Mouse (Mus musculus) thymus, postnatal 36 days (tissue): ENCODE data around the gene Mtss1l.
"Not testable (repeated sequence)": the region's sequence is repeated elsewhere in the genome, so short reads cannot be mapped to it uniquely, and the experiment has no call there.

Experiments used
- DNase-seq, 2 experiments: peaks; one replicate each; pipeline ENCODE4 v3.0.0; 2022; ENCODE audit warnings: mixed read lengths in 2 of 2

Gene Mtss1l

DNA sequence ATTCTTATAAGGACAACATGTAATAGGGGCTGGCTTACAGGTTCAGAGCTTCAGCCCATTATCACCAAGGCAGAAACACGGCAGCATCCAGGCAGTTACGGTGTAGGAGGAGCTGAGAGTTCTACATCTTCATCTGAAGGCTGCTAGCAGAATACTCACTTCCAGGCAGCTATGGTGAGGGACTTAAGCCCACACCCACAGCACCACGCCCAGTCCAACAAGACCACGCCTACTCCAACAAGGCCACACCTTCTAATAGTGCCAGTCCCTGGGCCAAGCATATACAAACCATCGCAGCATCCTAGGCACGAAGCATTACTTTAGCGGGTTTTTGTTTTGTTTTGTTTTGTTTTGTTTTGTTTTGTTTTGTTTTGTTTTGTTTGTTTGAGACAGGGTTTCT is 65.2 kb downstream of the Mtss1l start:
- DNase-seq, result not testable (repeated sequence)

DNA sequence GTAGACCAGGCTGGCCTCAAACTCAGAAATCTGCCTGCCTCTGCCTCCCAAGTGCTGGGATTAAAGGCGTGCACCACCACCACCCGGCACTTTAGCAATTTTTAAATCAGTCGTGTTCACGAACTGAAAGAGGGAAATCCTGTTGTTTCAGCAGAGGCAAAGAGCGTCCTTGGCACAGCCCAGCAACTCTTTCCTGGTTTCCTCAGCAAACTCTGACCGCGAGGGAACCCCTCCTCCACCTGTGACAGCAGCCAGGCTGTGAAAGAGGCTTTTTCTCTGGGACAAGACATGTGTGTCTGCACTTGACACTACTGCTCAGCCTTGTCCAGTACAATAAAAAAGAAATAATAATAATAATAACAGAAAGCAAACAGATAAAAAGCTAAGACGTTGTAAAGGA is 65.7 kb downstream of the Mtss1l start:
- DNase-seq, result no peak

DNA sequence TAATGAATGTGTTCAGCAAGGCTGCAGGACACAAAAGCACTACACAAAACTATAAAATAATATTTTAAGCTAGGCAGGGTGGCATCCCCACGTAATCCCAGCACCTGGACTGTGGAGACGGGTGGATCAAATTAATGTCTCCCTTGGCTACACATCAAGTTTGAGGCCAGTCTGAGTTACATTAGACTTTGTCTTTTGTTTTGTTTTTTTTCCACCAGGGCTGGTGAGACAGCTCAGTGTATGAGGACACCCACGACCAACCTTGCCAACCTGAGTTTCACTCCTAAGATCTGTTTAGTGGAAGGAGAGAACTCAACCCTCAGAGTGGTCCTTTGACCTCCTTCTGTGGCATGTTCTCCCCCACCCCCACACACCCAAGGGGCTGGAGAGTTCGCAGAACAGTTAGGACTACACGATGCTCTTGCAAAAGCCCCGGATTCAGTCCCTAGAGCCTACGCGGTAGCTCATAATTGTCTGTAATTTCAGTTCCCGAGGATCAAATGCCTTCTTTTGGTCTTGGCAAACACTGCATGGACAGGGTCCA is 66.2 kb downstream of the Mtss1l start:
- DNase-seq, result no peak

DNA sequence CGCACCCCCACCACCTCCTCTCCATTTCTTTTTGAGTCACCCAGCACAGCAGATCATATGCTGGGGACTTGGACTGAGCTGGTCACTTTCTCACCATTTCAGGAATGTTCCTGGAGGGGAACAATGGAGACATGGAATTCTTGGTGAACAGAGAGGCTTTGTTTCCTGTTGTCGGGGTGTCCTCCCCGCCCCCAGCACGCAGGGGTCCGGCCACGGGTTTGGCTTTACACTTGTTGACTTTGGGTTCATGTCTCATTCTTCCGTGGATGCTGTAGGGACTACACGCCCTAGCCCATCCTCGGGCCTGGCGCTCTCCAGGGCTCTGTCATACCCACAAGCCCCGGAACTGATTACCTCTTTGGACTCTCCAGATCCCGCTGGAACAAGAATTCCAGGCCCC is 67.7 kb downstream of the Mtss1l start:
- no peak for DNase-seq

- no peak for DNase-seq
Observed at GRCm38 (mm10) chr8:110789571-110789970, 68.3 kb downstream of the Mtss1l start.

- no peak for DNase-seq
Observed at GRCm38 (mm10) chr8:110790270-110790669, 69.0 kb downstream of the Mtss1l start.
